8 mouse cellular contexts compared by ENCODE assay signal in genomic region chr4:117658582-117659444, GRCm38 (mm10). TPM values are rescaled to one million over a fixed set of nuclear protein-coding genes. Genes with fewer than 3 reads are reported as not detected.
DNase-seq lines count a peak whose midpoint lies in the region; ATAC-seq lines count a peak whose summit lies in the region.

No protein-coding gene starts in this region.

- WGBS in midbrain, embryonic 12.5 days = 77% methylated on average over 14 of the region's 14 CpGs
- 76% methylated on average over 14 of the region's 14 CpGs for WGBS in midbrain, embryonic 10.5 days
- 59% methylated on average over 14 of the region's 14 CpGs for WGBS in hindbrain, embryonic 12.5 days
- WGBS in limb, embryonic 12.5 days = 4% methylated on average over 14 of the region's 14 CpGs
- WGBS in stomach, embryonic 16.5 days = 43% methylated on average over 14 of the region's 14 CpGs

- H3K27ac ChIP-seq in midbrain, embryonic 12.5 days (replicated peaks) = peak overlapping the region; percentile 66; the same call in 1 of the 2 replicates
- no peak overlapping the region for H3K27ac ChIP-seq in midbrain, embryonic 10.5 days (replicated peaks)
- peak overlapping the region; percentile 71 for H3K27ac ChIP-seq in hindbrain, embryonic 12.5 days
- peak overlapping the region; percentile 84 for H3K27ac ChIP-seq in limb, embryonic 12.5 days
- H3K27ac ChIP-seq in stomach, embryonic 16.5 days (ENCODE audit: low read length) = no peak overlapping the region

- H3K9ac ChIP-seq in midbrain, embryonic 12.5 days (replicated peaks) = no peak overlapping the region
- H3K9ac ChIP-seq in hindbrain, embryonic 12.5 days = no peak overlapping the region
- no peak overlapping the region for H3K9ac ChIP-seq in limb, embryonic 12.5 days (replicated peaks)
- H3K9ac ChIP-seq in stomach, embryonic 16.5 days (ENCODE audit: low read length) = no peak overlapping the region

- H3K4me3 ChIP-seq in midbrain, embryonic 12.5 days = no peak overlapping the region
- no peak overlapping the region for H3K4me3 ChIP-seq in midbrain, embryonic 10.5 days
- no peak overlapping the region for H3K4me3 ChIP-seq in hindbrain, embryonic 12.5 days
- H3K4me3 ChIP-seq in limb, embryonic 12.5 days (replicated peaks) = no peak overlapping the region
- no peak overlapping the region for H3K4me3 ChIP-seq in stomach, embryonic 16.5 days (replicated peaks; ENCODE audit: low read length)

- no peak overlapping the region for H3K4me2 ChIP-seq in midbrain, embryonic 12.5 days (replicated peaks)
- H3K4me2 ChIP-seq in hindbrain, embryonic 12.5 days (replicated peaks) = no peak overlapping the region
- peak overlapping the region; percentile 2; the same call in 1 of the 2 replicates for H3K4me2 ChIP-seq in limb, embryonic 12.5 days
- H3K4me2 ChIP-seq in stomach, embryonic 16.5 days (ENCODE audit: low read depth, low read length) = no peak overlapping the region

- H3K27me3 ChIP-seq in midbrain, embryonic 12.5 days = no peaks in the 10 kb centered on the region; the same call in none of the 2 replicates
- H3K27me3 ChIP-seq in midbrain, embryonic 10.5 days (ENCODE audit: low read depth, poor library complexity, severe bottlenecking) = no peaks in the 10 kb centered on the region
- H3K27me3 ChIP-seq in hindbrain, embryonic 12.5 days = no peaks in the 10 kb centered on the region
- no peaks in the 10 kb centered on the region for H3K27me3 ChIP-seq in limb, embryonic 12.5 days
- H3K27me3 ChIP-seq in stomach, embryonic 16.5 days (ENCODE audit: control insufficient read depth, insufficient read depth, low read length) = no peaks in the 10 kb centered on the region

- H3K9me3 ChIP-seq in midbrain, embryonic 12.5 days = no peaks in the 10 kb centered on the region
- H3K9me3 ChIP-seq in midbrain, embryonic 10.5 days (replicated peaks) = no peaks in the 10 kb centered on the region
- H3K9me3 ChIP-seq in hindbrain, embryonic 12.5 days (replicated peaks) = no peaks in the 10 kb centered on the region
- no peaks in the 10 kb centered on the region for H3K9me3 ChIP-seq in limb, embryonic 12.5 days
- H3K9me3 ChIP-seq in stomach, embryonic 16.5 days (replicated peaks; ENCODE audit: control insufficient read depth, low read length) = no peaks in the 10 kb centered on the region

- no peaks in the 10 kb centered on the region for H3K36me3 ChIP-seq in midbrain, embryonic 12.5 days
- H3K36me3 ChIP-seq in midbrain, embryonic 10.5 days = peaks cover 10% of the 10 kb centered on the region; the same call in 1 of the 2 replicates
- no peaks in the 10 kb centered on the region for H3K36me3 ChIP-seq in hindbrain, embryonic 12.5 days
- H3K36me3 ChIP-seq in limb, embryonic 12.5 days = peaks cover 21% of the 10 kb centered on the region; the same call in 1 of the 2 replicates
- H3K36me3 ChIP-seq in stomach, embryonic 16.5 days (ENCODE audit: control insufficient read depth, insufficient read depth, low read length) = no peaks in the 10 kb centered on the region

- ATAC-seq in midbrain, embryonic 12.5 days (ENCODE audit: low FRiP score, low read depth) = no peak
- ATAC-seq in hindbrain, embryonic 12.5 days (ENCODE audit: low FRiP score) = peak; percentile 51; the same call in 1 of the 2 replicates
- ATAC-seq in limb, embryonic 12.5 days (ENCODE audit: insufficient number of reproducible peaks, insufficient read depth, low FRiP score, low TSS enrichment, low read depth) = peak; percentile 73
- peak; percentile 65 for ATAC-seq in stomach, embryonic 16.5 days (ENCODE audit: insufficient read depth, low FRiP score)
- ATAC-seq in cerebellum, adult (ENCODE audit: insufficient number of reproducible peaks, low FRiP score, low TSS enrichment) = no peak

- intact Hi-C loops in left cerebral cortex, postnatal 36 days (cut with DNase I) = no loop called here

- H3K4me1 ChIP-seq in midbrain, embryonic 12.5 days = peaks cover 53% of the 10 kb centered on the region
- H3K4me1 ChIP-seq in midbrain, embryonic 10.5 days = peaks cover 54% of the 10 kb centered on the region
- H3K4me1 ChIP-seq in hindbrain, embryonic 12.5 days = peaks cover 51% of the 10 kb centered on the region
- peaks cover 60% of the 10 kb centered on the region for H3K4me1 ChIP-seq in limb, embryonic 12.5 days (replicated peaks)
- peaks cover 8% of the 10 kb centered on the region; the same call in 1 of the 2 replicates for H3K4me1 ChIP-seq in stomach, embryonic 16.5 days (ENCODE audit: control insufficient read depth, insufficient read depth, low read length)

- no peak for DNase-seq in midbrain, embryonic 10.5 days (ENCODE audit: low spot score)
- peak; percentile 14 to 51 for DNase-seq in adrenal gland, postnatal 36 days
- DNase-seq in left cerebral cortex, postnatal 36 days (ENCODE audit: low spot score in 2 of 2) = no peak

RNA-seq across cellular contexts. Expression of gene Dmap1, which starts 23.3 kb away (rescaled TPM):
- polyA plus RNA-seq in midbrain, embryonic 12.5 days (2016; fragmentation: Nextera tagmentation; extraction: Ambion mirVana) = 67.5 and 72.1 TPM in 2 replicates
- 74.3 and 80.7 TPM in 2 replicates for polyA plus RNA-seq in midbrain, embryonic 10.5 days (2016; fragmentation: Nextera tagmentation; extraction: Ambion mirVana)
- total RNA-seq in adrenal gland, postnatal 36 days (2021) = 10 to 100 TPM; 25.2 to 27.3 TPM
- polyA plus RNA-seq in hindbrain, embryonic 12.5 days (2016; fragmentation: Nextera tagmentation; extraction: Ambion mirVana) = 70.3 and 72.1 TPM in 2 replicates
- 87.0 and 87.5 TPM in 2 replicates for polyA plus RNA-seq in limb, embryonic 12.5 days (2016; fragmentation: Nextera tagmentation; extraction: Ambion mirVana)
- 40.2 and 42.8 TPM in 2 replicates for polyA plus RNA-seq in stomach, embryonic 16.5 days (2015; fragmentation: Nextera tagmentation; extraction: Ambion mirVana)
- total RNA-seq in left cerebral cortex, postnatal 36 days (2021) = 10 to 100 TPM; 37.9 to 41.1 TPM

Comparison
In these comparisons a context has a peak if more than half of its experiments do, and no peak if none do; other contexts are left out.
1. H3K27ac ChIP-seq: peak in midbrain, embryonic 12.5 days (single experiment), hindbrain, embryonic 12.5 days (single experiment) and limb, embryonic 12.5 days (single experiment); none in midbrain, embryonic 10.5 days (single experiment) and stomach, embryonic 16.5 days (single experiment).
2. ATAC-seq: peak in hindbrain, embryonic 12.5 days (single experiment), limb, embryonic 12.5 days (single experiment) and stomach, embryonic 16.5 days (single experiment); none in midbrain, embryonic 12.5 days (single experiment) and cerebellum, adult (single experiment).
3. DNase-seq: peak in adrenal gland, postnatal 36 days (2 of 2); none in midbrain, embryonic 10.5 days (single experiment) and left cerebral cortex, postnatal 36 days (0 of 2).